Mouse (Mus musculus): ENCODE data around the gene Tmbim1. TPM values are rescaled to one million over a fixed set of nuclear protein-coding genes. Genes with fewer than 3 reads are reported as not detected.
"Not testable (repeated sequence)": the region's sequence is repeated elsewhere in the genome, so short reads cannot be mapped to it uniquely, and the experiment has no call there.

Gene Tmbim1
- 66.7 and 82.3 TPM in 2 replicates for total RNA-seq (2021)
- long read RNA-seq, experiment 1, full-length matches to known transcripts = 23 of 42 reads
- long read RNA-seq, experiment 1, partial matches to known transcripts = 4 of 42 reads
- long read RNA-seq, experiment 1, other reads (novel, unspliced or antisense) = 15 of 42 reads
- long read RNA-seq, experiment 2, full-length matches to known transcripts = 17 of 29 reads
- long read RNA-seq, experiment 2, partial matches to known transcripts = 0 of 29 reads
- long read RNA-seq, experiment 2, other reads (novel, unspliced or antisense) = 12 of 29 reads

GRCm38 (mm10) chr1:74305522-74305921 lies at the start of gene Tmbim1:
Gene Tmbim1, minus strand, starts transcription at chr1:74305622.
- no peak for DNase-seq

GRCm38 (mm10) chr1:74353453-74354229 lies 48.2 kb upstream of the Tmbim1 start:
- no peak for DNase-seq

- peak; percentile 60 for DNase-seq
Observed at GRCm38 (mm10) chr1:74352532-74353096, 47.2 kb upstream of the Tmbim1 start.

- DNase-seq = no peak
Observed at GRCm38 (mm10) chr1:74351185-74351769, 45.9 kb upstream of the Tmbim1 start.

GRCm38 (mm10) chr1:74344163-74344916 lies 38.9 kb upstream of the Tmbim1 start:
- DNase-seq = no peak

- DNase-seq = no peak
Observed at GRCm38 (mm10) chr1:74343161-74343560, 37.7 kb upstream of the Tmbim1 start.

- no peak for DNase-seq
Observed at GRCm38 (mm10) chr1:74342308-74342707, 36.9 kb upstream of the Tmbim1 start.

GRCm38 (mm10) chr1:74341898-74342297 lies 36.5 kb upstream of the Tmbim1 start:
- no peak for DNase-seq

GRCm38 (mm10) chr1:74340992-74341391 lies 35.6 kb upstream of the Tmbim1 start:
- not testable (repeated sequence) for DNase-seq

GRCm38 (mm10) chr1:74340361-74340764 lies 34.9 kb upstream of the Tmbim1 start:
- DNase-seq = peak; percentile 92

- no peak for DNase-seq
Observed at GRCm38 (mm10) chr1:74339917-74340316, 34.5 kb upstream of the Tmbim1 start.

GRCm38 (mm10) chr1:74338626-74339025 lies 33.2 kb upstream of the Tmbim1 start:
- no peak for DNase-seq

GRCm38 (mm10) chr1:74338013-74338412 lies 32.6 kb upstream of the Tmbim1 start:
- no peak for DNase-seq

GRCm38 (mm10) chr1:74337241-74337771 lies 31.9 kb upstream of the Tmbim1 start:
- peak; percentile 43 for DNase-seq

- no peak for DNase-seq
Observed at GRCm38 (mm10) chr1:74335436-74336170, 30.2 kb upstream of the Tmbim1 start.

GRCm38 (mm10) chr1:74335033-74335432 lies 29.6 kb upstream of the Tmbim1 start:
- no peak for DNase-seq

GRCm38 (mm10) chr1:74334607-74335006 lies 29.2 kb upstream of the Tmbim1 start:
- no peak for DNase-seq

GRCm38 (mm10) chr1:74332930-74333329 lies 27.5 kb upstream of the Tmbim1 start:
- DNase-seq = peak; percentile 12

GRCm38 (mm10) chr1:74332241-74332763 lies 26.9 kb upstream of the Tmbim1 start:
- peak; percentile 97 for DNase-seq

GRCm38 (mm10) chr1:74331046-74331681 lies 25.7 kb upstream of the Tmbim1 start:
- DNase-seq = peak; percentile 60
